8 mouse cellular contexts compared by ENCODE assay signal in genomic region chr2:170877515-170877914, GRCm38 (mm10).
DNase-seq lines count a peak whose midpoint lies in the region; ATAC-seq lines count a peak whose summit lies in the region.

No protein-coding gene starts in this region.

- no peak overlapping the region for H3K4me2 ChIP-seq in limb, embryonic 12.5 days
- H3K4me2 ChIP-seq in stomach, embryonic 15.5 days, result no peak overlapping the region

- no peak overlapping the region for H3K27ac ChIP-seq in embryonic facial prominence, embryonic 10.5 days (replicated peaks)
- H3K27ac ChIP-seq in limb, embryonic 12.5 days, result no peak overlapping the region
- H3K27ac ChIP-seq in stomach, embryonic 15.5 days, result no peak overlapping the region

- no peaks in the 10 kb centered on the region for H3K9me3 ChIP-seq in embryonic facial prominence, embryonic 10.5 days
- no peaks in the 10 kb centered on the region for H3K9me3 ChIP-seq in limb, embryonic 12.5 days
- no peaks in the 10 kb centered on the region for H3K9me3 ChIP-seq in stomach, embryonic 15.5 days

- peaks cover 18% of the 10 kb centered on the region for H3K4me1 ChIP-seq in embryonic facial prominence, embryonic 10.5 days
- no peaks in the 10 kb centered on the region; the same call in 1 of the 2 replicates for H3K4me1 ChIP-seq in limb, embryonic 12.5 days (replicated peaks)
- no peaks in the 10 kb centered on the region for H3K4me1 ChIP-seq in stomach, embryonic 15.5 days

- H3K27me3 ChIP-seq in embryonic facial prominence, embryonic 10.5 days (replicated peaks; ENCODE audit: low read depth, poor library complexity, severe bottlenecking), result peaks cover 15% of the 10 kb centered on the region
- H3K27me3 ChIP-seq in limb, embryonic 12.5 days, result peaks cover 30% of the 10 kb centered on the region
- H3K27me3 ChIP-seq in stomach, embryonic 15.5 days (replicated peaks), result peaks cover 15% of the 10 kb centered on the region; the same call in 1 of the 2 replicates

- H3K9ac ChIP-seq in limb, embryonic 12.5 days (replicated peaks), result no peak overlapping the region
- H3K9ac ChIP-seq in stomach, embryonic 15.5 days, result no peak overlapping the region

- no peaks in the 10 kb centered on the region for H3K36me3 ChIP-seq in embryonic facial prominence, embryonic 10.5 days (replicated peaks)
- no peaks in the 10 kb centered on the region for H3K36me3 ChIP-seq in limb, embryonic 12.5 days
- H3K36me3 ChIP-seq in stomach, embryonic 15.5 days, result no peaks in the 10 kb centered on the region

- intact Hi-C loops in heart, postnatal 25 days (cut with DNase I), result loop anchor here (2.0 kb wide), 2 partner anchors 1329 to 1339 kb away; no protein-coding TSS in a partner anchor

- under 1% methylated on average over 4 of the region's 4 CpGs for WGBS in embryonic facial prominence, embryonic 10.5 days
- 0% methylated on average over 4 of the region's 4 CpGs for WGBS in limb, embryonic 12.5 days
- WGBS in stomach, embryonic 15.5 days, result 0% methylated on average over 4 of the region's 4 CpGs

- DNase-seq in heart, adult 11 months, result peak; percentile 87
- no peak for DNase-seq in heart, postnatal 25 days (ENCODE audit: low spot score)
- DNase-seq in embryonic facial prominence, embryonic 10.5 days (ENCODE audit: low spot score), result peak; percentile 89
- DNase-seq in kidney, adult 8-10 months, result peak; percentile 71 to 82
- peak; percentile 33 for DNase-seq in naive thymus-derived CD4-positive, alpha-beta T cell, adult 2 months (ENCODE audit: low read depth)

- no peak overlapping the region for H3K4me3 ChIP-seq in embryonic facial prominence, embryonic 10.5 days
- no peak overlapping the region for H3K4me3 ChIP-seq in limb, embryonic 12.5 days (replicated peaks)
- no peak overlapping the region for H3K4me3 ChIP-seq in stomach, embryonic 15.5 days (replicated peaks)

- ATAC-seq in granulocyte monocyte progenitor cell, adult 5-6 weeks (replicated peaks; ENCODE audit: poor library complexity, severe bottlenecking), result peak; percentile 83
- peak; percentile 73 for ATAC-seq in limb, embryonic 12.5 days (ENCODE audit: insufficient number of reproducible peaks, insufficient read depth, low FRiP score, low TSS enrichment, low read depth)
- ATAC-seq in stomach, embryonic 15.5 days (ENCODE audit: insufficient read depth, low FRiP score, low read depth), result peak; percentile 81
